Mouse (Mus musculus) ovary, postnatal 10 days (tissue): ENCODE measurements around the gene Rab35.

Source experiments
- DNase-seq: peaks from one replicate; pipeline ENCODE4 v3.0.0; 2022; ENCODE audit warnings: low spot score

Gene Rab35

DNA sequence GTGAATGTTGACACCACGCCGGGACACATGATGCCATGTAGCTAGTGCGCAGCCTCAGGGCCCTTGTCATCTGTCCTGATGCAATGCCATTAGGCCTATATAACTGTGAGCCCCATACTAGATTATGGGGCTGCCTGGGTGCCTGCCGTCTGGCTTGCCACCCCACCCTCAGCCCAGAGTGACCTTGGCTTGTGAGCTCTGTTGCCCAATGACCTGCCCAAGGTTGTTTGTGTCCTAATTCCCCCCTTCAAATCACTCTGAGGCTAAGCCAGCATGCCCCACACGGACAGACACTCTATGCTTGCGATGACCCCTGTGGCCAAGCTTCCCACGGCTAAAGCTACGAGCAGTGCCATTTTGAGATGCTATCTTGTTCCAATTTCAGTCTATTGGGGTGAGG is 18.0 kb downstream of the Rab35 start:
- no peak for DNase-seq

DNA sequence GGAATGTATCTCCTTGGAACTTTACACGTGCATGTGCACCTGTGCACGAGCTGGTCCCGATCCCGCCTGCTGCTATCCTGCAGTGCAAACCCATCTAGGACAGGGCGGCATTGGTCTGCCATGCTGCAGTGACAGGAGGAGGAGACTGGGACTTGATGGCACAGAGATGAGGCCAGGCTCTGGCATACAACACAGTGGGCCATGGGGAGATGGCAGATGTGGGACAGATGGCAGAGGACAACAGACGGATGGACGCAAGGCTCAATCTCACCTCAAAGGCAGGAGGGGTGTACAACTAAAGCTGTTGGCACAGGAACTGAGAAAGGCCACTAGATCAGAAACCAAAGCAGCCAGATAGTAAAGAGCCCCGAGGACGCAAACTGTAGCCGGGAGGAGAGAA is 19.2 kb downstream of the Rab35 start:
- DNase-seq = no peak

DNA sequence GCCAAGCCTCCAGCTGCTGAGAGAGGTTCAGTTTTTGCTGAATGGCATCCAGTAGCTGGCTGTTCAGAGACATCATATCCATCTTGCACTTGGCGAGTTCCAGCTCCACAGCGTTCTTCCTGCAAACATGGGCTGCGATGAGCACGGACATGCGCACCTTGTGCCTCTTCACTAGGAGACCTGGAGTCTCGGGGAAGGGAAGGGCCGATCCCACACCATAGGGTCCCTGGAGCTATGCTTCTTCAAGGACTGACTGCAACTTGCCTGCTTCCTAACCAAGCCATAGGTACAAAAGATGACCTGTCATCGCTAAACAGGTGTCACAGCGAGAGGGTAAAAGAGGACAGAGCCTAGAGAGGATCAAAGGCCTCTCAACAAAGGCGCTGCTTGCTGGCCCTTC is 20.1 kb downstream of the Rab35 start:
- no peak for DNase-seq

DNA sequence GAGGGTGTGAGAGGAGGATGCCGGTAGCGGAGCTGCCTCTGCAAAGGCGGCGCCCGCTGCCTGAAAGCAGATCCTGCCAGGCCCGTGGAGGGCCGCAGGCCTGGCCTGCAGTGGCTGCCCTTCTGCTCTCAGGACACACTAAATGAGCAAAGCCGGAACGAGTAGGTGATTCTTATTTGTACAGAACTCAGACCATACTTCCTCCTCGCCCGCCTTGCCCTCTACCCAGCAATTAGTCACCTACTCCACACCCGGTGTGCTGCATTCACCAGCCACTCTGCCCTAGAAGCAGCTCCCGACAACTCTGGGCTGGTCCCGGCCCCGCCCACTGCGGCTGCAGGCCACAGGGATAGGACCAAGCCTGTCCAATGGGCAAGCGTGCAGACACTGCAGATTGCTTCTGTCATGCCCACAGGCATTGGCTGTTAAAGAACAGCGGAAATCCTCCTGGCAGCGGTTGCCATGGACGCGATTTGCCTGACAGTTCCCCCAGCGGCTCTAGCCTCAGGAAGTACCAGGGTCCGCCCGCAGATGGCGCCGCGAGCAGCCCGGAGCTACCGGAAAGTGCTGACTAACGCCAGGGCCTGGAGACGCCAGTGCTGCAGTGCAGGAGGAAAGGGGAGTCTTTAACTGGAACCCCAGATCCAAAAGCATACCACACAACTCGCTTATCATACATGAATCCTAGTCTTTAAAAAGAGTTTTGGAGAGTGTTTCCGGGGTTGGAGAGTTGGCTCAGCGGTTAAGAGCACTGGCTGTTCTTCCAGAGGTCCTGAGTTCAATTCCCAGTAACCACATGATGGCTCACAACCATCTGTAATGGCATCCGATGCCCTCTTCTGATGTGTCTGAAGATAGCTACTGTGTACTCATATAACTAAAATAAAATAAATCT is 21.2 kb downstream of the Rab35 start:
- peak; percentile 100 for DNase-seq

DNA sequence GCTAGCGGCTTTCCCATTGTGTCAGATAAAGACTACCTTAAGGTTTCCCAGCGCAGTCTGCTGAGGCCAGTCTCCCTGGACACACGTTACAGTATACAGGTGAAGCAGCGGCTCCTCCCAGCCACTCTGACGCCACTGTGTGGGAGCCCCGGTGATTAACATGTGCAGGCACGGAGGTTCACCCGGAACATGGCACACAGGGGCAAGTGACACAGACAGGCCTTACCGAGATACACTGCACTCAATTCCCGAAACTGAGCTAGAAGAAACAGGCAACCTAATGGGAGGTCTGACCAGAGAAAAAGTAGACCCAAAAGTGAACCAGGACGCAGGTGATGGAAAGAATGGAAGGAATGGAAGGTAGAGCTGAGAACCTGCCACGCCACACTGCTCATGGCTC is 22.1 kb downstream of the Rab35 start:
- no peak for DNase-seq

DNA sequence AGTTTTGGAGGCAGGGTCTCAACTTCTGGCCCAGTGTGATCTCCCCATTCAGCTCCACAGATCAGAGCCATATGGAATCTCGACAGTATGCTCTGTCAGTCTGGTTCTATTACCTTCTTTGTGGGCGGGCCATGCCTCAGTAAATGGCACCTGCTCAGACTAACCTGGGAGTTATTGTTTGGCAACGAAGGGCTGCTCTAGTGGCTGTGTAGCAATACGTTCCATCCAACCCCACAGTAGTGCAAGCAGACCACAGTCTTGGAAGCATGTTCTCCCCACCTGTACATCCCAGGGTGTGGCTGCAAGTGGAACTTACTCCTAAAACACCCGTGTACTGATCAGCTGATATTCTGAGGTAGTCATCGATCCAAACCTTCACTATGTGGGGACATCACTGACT is 25.0 kb downstream of the Rab35 start:
- no peak for DNase-seq

DNA sequence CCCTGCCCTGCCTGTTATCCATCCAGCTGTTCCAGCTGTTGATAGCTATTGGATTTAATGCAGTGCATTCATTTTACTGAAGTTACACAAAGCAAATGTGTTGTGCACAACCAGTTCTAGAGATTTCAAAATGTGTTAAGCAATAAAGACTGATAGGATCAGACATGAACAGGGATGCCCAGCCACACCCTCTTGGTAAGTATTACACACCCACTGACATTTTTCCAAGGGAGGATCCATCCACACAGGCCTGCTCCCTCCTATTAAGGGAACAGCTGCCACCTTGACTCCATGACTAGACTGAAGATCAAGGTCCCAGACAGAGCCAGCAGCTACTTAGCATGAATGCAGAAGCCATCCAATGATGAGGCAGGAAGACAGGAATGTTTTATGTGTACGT is 25.5 kb downstream of the Rab35 start:
- no peak for DNase-seq

DNA sequence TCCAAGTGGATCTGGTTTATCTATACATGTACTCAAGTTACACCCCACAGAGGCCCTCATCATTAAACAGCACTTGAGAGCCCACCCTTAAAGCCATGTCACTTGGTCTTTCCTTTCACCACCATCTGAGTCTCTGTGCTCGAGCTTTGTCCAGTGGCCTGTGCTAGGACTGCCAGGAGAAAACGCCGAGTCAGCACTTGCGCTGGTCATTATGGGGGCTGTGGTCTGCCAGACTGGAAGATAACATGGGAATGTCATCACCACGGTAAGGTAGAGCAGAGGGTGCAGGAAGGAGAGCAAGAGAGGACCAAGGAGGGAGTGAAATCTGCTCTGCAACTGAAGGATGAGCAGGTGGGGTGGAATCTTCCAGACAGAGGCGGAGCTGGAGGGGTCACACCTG is 26.6 kb downstream of the Rab35 start:
- DNase-seq = no peak

DNA sequence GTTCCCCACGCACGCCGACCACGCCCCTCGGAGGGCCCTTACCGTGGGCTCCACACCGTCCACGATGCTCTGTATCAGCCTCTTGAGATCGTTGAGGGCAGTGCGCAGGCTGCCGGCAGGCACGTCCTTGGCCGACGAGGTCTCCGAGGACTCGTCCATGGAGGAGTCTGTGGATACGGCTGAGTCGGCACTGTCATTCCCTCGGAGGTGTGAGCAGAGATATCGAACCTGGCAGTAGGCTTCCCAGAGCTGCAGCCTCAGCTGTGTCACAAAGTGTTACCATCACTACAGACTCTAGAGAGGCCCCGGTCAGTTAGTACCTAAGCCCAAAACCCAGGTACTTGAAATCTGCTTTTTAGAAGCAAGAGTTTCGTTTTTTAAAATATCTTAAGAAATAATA is 30.9 kb downstream of the Rab35 start:
- DNase-seq = no peak

DNA sequence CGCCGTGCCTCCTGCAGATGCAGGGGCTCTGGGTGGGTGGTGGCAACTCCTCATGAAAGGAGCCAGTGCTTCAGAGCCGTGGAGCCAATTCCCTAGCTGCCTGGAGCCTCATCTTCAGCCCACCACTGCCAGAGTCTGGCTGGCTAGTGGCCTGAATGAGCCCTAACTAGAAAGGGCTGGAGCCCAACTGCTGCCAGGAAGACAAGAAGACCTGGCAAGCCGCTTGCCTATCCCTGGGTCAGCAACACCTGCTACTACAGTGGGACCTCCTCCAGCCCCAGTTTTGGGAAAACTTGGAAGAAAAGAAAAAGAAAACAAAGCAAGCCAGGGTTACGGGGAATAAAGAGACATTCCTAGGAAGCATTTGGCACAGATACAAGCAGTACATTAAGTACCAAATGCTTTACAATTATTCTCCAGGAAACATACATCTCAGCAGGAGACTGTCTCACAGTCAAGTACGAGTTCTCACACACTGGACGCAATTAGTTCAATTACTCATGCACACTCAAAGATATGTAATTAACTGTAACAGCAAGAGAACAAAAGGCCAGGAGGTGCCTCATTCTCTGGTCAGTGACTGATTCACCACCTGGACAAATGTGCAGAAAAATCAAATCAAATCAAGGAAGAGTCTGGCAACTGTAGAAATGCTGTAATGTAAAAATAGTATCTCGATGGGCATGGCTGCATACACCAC is 34.8 kb downstream of the Rab35 start:
- DNase-seq = no peak

DNA sequence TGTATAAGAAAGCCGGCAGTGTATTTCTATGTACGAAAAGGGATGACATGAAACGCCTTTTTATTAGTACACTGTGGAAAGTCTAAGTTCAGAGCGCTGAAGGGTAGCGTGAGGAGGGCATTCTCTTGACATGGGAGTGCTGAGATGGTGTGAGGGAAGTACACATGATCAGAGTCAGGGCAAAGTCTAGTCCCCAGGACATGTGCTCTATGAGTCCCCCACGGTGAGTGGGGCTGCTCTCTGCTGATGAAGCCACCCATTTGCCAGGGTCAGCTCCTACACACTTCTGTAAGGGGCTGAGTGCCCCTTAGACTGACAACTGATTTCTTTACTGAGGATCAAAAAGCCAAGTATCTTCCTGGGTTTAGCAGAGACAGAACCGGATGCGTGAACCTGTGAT is 35.5 kb downstream of the Rab35 start:
- DNase-seq = no peak

DNA sequence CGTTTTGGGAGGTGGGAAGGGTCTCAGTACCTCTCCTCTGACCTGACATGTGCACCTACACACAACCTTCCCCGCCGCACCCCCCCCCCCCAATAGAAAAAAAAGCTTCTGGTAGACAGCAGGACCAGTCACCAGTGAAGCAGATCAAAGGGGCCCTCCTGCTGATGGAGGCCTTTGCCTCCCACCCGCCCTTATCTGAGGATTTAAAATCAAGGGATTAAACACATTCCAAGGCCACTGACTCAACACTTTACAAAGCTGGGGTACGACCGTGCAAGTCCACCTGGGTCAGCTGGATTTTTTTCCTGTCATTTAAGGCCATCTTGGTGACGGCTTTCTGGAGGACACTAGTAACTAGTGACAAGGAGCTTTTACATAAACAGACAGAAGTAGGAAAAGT is 36.2 kb downstream of the Rab35 start:
- DNase-seq = no peak

DNA sequence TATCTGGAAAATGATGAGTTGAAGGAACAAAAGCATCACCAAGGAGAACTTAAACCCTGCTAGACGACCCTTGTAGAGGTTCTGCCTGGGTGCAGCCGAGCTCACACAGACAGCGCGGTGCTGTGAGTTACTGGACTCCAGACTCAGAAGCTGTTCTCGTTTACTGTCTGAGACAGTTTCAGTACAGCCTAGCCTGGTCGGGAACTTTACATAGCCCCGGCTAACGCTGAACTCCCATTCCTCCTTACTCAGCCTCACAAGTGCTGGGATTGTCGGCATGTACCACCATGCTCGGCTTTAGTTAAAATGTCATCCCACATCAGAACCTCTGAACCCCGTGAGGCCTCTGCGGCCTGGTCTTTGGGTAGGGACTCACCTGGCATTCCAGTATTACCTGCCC is 37.3 kb downstream of the Rab35 start:
- DNase-seq = no peak

DNA sequence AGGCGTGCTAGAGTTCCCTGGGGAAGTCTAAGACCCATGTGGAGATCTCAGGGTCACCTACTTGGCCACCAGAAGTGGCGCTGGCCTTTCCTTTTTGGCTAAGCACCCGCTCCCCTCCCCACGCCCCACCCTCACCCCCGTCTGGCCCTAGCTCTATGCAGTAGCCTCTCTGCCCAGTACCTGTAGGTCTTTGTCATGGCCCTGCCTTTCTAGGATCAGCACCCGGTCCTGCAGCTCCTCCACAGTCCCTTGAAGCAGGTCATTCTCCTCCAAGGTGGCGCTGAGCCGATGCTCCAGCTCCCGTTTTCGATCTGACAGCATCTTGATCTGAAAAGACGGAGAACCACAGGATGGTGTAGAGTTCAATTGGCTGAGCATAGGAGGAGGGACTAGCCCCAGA is 38.3 kb downstream of the Rab35 start:
- no peak for DNase-seq

DNA sequence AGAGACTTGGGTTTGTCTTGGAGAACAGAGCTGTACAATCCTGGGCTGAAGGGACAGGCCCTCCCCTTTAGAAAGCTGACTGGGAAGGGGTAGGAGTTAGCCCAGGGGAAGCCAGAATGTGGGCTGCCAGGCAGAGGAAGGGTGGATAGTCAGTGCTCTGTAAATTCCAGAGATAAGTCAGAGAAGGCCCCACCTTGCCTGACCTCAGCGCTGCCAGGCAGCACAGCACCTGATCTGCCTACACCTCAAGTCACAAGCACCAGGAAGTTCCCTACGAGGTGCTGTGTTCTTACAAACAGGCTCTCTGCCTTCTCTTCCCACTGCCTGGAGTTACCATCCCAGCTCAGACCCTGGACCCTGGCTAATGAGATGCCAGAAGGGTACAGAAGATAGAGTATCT is 38.7 kb downstream of the Rab35 start:
- DNase-seq = no peak

DNA sequence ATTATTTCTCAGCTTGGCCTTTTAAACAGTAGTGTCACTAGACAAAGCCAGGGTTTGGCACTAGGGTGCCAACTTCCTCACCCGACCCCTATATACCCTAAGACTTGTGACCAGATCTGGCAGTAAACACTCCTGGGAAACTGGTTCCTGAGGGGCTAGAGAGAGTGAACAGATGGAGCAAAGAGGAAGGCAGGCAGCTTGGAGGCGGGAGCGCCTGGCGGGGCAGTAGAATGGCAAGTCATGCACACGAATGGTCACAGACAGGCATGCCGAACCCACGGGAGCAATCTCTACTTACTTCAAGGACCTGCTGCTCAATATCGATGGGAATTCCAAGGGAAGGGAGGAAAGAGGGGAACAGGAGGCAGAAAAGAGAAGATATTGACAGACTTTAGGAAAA is 40.1 kb downstream of the Rab35 start:
- DNase-seq = no peak

DNA sequence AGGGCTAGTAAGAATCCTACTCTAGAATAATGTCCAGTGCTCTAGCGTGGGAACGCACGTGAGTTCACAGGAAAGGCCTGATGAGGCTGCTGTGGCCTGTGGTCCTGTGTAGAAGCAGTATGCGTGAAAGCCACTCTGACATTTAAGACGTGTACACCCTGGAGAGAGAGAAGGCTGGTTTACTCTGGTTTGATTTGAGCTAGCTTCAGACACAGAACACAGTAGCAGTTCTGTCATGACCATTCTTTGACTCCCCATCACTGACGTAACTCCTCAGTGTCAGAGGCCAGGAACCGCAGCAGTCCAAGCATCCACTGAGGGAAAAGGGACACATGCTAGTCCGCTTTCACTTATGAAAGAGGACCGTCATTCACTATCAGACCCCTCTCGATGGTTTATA is 53.4 kb downstream of the Rab35 start:
- no peak for DNase-seq

DNA sequence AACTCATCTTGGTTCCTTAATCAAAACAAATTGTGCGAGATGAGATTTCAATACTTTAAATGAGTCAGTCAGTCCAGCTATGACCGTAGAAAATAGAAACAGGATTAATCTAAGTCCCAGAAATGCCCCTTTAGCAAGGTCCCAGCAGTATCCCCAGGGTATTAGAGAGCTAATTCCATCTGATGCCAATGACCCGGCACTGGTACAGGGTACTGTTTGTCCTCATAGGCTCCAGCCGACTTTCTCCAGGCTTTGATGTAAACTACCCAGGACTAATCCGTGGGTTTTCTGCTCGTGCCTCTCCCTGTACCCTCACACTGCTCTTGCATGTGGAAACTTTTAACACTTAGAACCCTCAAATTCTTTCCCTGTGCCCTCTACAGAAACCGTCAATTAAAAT is 55.0 kb downstream of the Rab35 start:
- DNase-seq = no peak

DNA sequence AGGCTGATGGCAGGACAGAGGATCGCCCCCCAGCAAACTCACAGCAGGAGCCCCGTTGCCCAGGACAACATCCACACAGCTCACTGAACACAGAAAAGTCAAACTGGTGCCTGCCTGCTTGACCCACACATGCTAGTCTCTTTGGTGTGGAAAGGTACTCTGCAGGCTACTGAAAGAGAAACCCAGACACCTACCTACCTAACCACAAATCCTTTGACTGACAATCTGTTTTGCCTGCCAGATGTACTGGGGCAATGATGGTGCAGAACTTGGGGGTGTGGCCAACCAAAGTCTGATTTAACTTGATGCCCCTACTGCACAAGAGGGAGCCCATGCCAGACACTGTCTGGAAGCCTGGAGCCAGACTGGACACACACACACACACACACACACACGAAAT is 61.6 kb downstream of the Rab35 start:
- DNase-seq = no peak

DNA sequence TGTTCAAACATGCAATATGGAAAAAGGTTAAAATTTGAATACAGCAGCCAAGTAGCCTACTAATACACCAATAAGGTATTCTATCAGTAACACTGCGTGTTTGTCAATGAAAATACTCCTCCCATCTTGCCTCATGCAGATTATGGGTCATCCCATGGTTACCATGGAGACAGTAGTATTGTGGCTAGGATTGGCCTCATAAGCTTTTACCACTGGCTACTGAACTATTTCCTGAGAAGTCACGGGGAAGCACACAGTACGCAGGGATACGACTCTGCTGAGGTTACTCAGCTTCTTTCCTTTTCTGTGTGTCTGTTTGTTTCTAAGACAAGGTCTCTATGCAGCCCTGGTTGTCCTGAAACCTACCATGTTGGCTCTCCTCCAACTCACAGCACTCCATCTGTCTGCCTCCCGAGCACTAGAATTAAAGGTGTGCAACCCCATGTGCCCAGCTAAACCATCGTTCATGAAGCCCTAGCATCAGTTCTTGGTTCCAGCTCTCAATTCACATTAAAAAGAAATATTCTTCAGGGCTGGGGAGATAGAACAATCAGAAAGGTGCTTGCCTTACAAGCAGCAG is 63.6 kb downstream of the Rab35 start:
- no peak for DNase-seq

DNA sequence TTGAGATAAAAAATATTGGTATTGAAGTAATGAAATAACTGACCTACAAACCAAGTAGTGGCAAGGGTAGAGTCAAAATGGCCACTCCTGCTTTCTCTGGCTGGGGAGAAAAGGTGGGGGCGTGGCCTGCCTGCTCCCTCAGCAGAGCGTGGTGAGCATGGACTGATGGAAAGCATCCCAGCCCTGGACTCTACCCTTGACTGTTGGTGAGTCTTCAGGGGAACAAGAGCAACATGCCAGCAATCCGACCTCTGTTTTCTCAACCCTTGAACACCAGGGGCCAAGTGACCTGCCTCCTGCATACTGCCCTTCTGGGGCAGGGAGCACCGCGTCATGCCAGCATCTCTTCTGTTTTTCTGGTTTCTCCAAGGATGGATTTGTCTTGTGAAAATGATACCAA is 65.1 kb downstream of the Rab35 start:
- no peak for DNase-seq
